Mouse (Mus musculus) MEL (cell line): ENCODE measurements at regions not wholly inside any gene's neighbourhood (a gene's known extent, or its start where the extent isn't known, plus 50 kb on each side); places are given as distances from the start of the nearest gene placed in this dataset.

Experiments
- DNase-seq: peaks from one replicate; pipeline ENCODE4 v3.0.0; 2011; ENCODE audit warnings: low read depth, low spot score
- H3K27ac ChIP-seq: 2 replicates; pipeline ENCODE4 v1.5.1; 2012; ENCODE audit warnings: low read depth, mild to moderate bottlenecking, control low read depth, low read length, moderate library complexity; ENCODE audit not compliant: control insufficient read depth
- H3K27me3 ChIP-seq, 2 experiments: fragments of 150-350 bp in 1 of 2; sonication (generic) in 1 of 2; 2 replicates each; pipeline ENCODE4 v1.6.1; 2012; ENCODE audit warnings: low read length in 2 of 2, mild to moderate bottlenecking in 2 of 2, improper control_type of control experiment in 1 of 2, moderate library complexity in 1 of 2; ENCODE audit not compliant: insufficient read depth in 2 of 2, control insufficient read depth in 1 of 2
- H3K36me3 ChIP-seq, 2 experiments: 2 replicates each; pipeline ENCODE4 v1.6.1; 2012 to 2014; ENCODE audit warnings: low read length in 2 of 2, improper control_type of control experiment in 1 of 2, inconsistent platforms in 1 of 2, mild to moderate bottlenecking in 1 of 2; ENCODE audit not compliant: insufficient read depth in 2 of 2, control insufficient read depth in 1 of 2
- H3K4me1 ChIP-seq, 2 experiments: fragments of 150-350 bp in 1 of 2; sonication (generic) in 1 of 2; 2 replicates each; pipeline ENCODE4 v1.6.1; 2012; ENCODE audit warnings: low read length in 2 of 2, improper control_type of control experiment in 1 of 2, mild to moderate bottlenecking in 1 of 2; ENCODE audit not compliant: insufficient read depth in 2 of 2, control insufficient read depth in 1 of 2
- H3K4me3 ChIP-seq, 2 experiments: fragments of 150-350 bp in 1 of 2; sonication (generic) in 1 of 2; 2 replicates each; pipeline ENCODE4 v1.5.1; 2012; ENCODE audit warnings: low read depth in 2 of 2, low read length in 2 of 2, mild to moderate bottlenecking in 2 of 2, moderate library complexity in 2 of 2, control low read depth in 1 of 2, improper control_type of control experiment in 1 of 2; ENCODE audit not compliant: control insufficient read depth in 1 of 2, insufficient read depth in 1 of 2
- H3K79me2 ChIP-seq: 2 replicates; pipeline ENCODE4 v1.6.1; 2012; ENCODE audit warnings: mild to moderate bottlenecking, low read length, moderate library complexity; ENCODE audit not compliant: control insufficient read depth, poor library complexity, insufficient read depth
- H3K9ac ChIP-seq: 2 replicates; pipeline ENCODE4 v1.6.1; 2012; ENCODE audit warnings: low read depth, mild to moderate bottlenecking, control low read depth, low read length, moderate library complexity; ENCODE audit not compliant: control insufficient read depth, poor library complexity, severe bottlenecking
- H3K9me3 ChIP-seq: fragments of 150-350 bp; sonication (generic); replicated peaks from 2 replicates; pipeline ENCODE4 v1.6.1; 2012; ENCODE audit warnings: mild to moderate bottlenecking, low read length, improper control_type of control experiment, moderate library complexity; ENCODE audit not compliant: insufficient read depth
- BHLHE40 ChIP-seq: IDR thresholded peaks from 2 replicates; pipeline ENCODE4 v1.6.1; 2012; ENCODE audit warnings: low read depth, mild to moderate bottlenecking, inconsistent platforms, low read length, improper control_type of control experiment, borderline replicate concordance
- CHD1 ChIP-seq: IDR thresholded peaks from 2 replicates; pipeline ENCODE4 v1.6.1; 2012; ENCODE audit warnings: low read depth, mild to moderate bottlenecking, inconsistent platforms, low read length, improper control_type of control experiment
- CHD2 ChIP-seq: IDR thresholded peaks from 2 replicates; pipeline ENCODE4 v1.6.1; 2011; ENCODE audit warnings: low read length, improper control_type of control experiment
- CTCF ChIP-seq, 3 experiments: IDR thresholded peaks in 2 of 3; conservative IDR thresholded peaks in 1 of 3; 2 replicates each; pipeline ENCODE4 v1.5.1; 2011 to 2012; ENCODE audit warnings: low read length in 3 of 3, low read depth in 2 of 3, mild to moderate bottlenecking in 2 of 3, improper control_type of control experiment in 1 of 3, inconsistent platforms in 1 of 3, mixed read lengths in 1 of 3, moderate library complexity in 1 of 3; ENCODE audit not compliant: control insufficient read depth in 1 of 3, insufficient read depth in 1 of 3, poor library complexity in 1 of 3, severe bottlenecking in 1 of 3
- E2F4 ChIP-seq: IDR thresholded peaks from 2 replicates; pipeline ENCODE4 v1.6.1; 2011; ENCODE audit warnings: low read depth, low read length, improper control_type of control experiment, borderline replicate concordance
- ELF1 ChIP-seq: IDR thresholded peaks from 2 replicates; pipeline ENCODE4 v1.6.1; 2014; ENCODE audit warnings: low read depth, mild to moderate bottlenecking, inconsistent platforms, low read length, improper control_type of control experiment, moderate library complexity
- EP300 ChIP-seq, 2 experiments: IDR thresholded peaks; 2 replicates each; pipeline ENCODE4 v1.6.1; 2011; ENCODE audit warnings: improper control_type of control experiment in 2 of 2, low read length in 2 of 2, low read depth in 1 of 2, mild to moderate bottlenecking in 1 of 2
- ETS1 ChIP-seq: IDR thresholded peaks from 2 replicates; pipeline ENCODE4 v1.6.1; 2012; ENCODE audit warnings: low read depth, mild to moderate bottlenecking, inconsistent platforms, low read length, improper control_type of control experiment, moderate library complexity
- GABPA ChIP-seq: IDR thresholded peaks from 2 replicates; pipeline ENCODE4 v1.6.1; 2012; ENCODE audit warnings: low read depth, mild to moderate bottlenecking, inconsistent platforms, low read length, improper control_type of control experiment, moderate library complexity
- GATA1 ChIP-seq: IDR thresholded peaks from 2 replicates; pipeline ENCODE4 v1.6.1; 2011; ENCODE audit warnings: low read depth, low read length, improper control_type of control experiment
- HCFC1 ChIP-seq: IDR thresholded peaks from 2 replicates; pipeline ENCODE4 v1.6.1; 2012; ENCODE audit warnings: low read depth, mild to moderate bottlenecking, inconsistent platforms, low read length, improper control_type of control experiment, moderate library complexity
- JUND ChIP-seq: IDR thresholded peaks from 2 replicates; pipeline ENCODE4 v1.6.1; 2011; ENCODE audit warnings: low read depth, mild to moderate bottlenecking, improper control_type of control experiment, low read length
- KAT2A ChIP-seq: conservative IDR thresholded peaks from 2 replicates; pipeline ENCODE4 v1.6.1; 2012; ENCODE audit warnings: low read depth, low read length, improper control_type of control experiment, inconsistent platforms
- MAFK ChIP-seq: IDR thresholded peaks from 2 replicates; pipeline ENCODE4 v1.6.1; 2011; ENCODE audit warnings: low read depth, mild to moderate bottlenecking, low read length, improper control_type of control experiment, borderline replicate concordance
- MAX ChIP-seq: IDR thresholded peaks from 2 replicates; pipeline ENCODE4 v1.6.1; 2011; ENCODE audit warnings: low read length, improper control_type of control experiment
- MAZ ChIP-seq: IDR thresholded peaks from 2 replicates; pipeline ENCODE4 v1.6.1; 2012; ENCODE audit warnings: low read depth, mild to moderate bottlenecking, inconsistent platforms, low read length, improper control_type of control experiment
- MEF2A ChIP-seq: IDR thresholded peaks from 2 replicates; pipeline ENCODE4 v1.6.1; 2014; ENCODE audit warnings: low read depth, mild to moderate bottlenecking, inconsistent platforms, low read length, improper control_type of control experiment; ENCODE audit not compliant: poor library complexity, insufficient replicate concordance, severe bottlenecking; ENCODE audit errors: extremely low read depth
- MXI1 ChIP-seq: IDR thresholded peaks from 2 replicates; pipeline ENCODE4 v1.6.1; 2011; ENCODE audit warnings: mild to moderate bottlenecking, low read depth, low read length, improper control_type of control experiment
- MYC ChIP-seq: IDR thresholded peaks from 2 replicates; pipeline ENCODE4 v1.6.1; 2011; ENCODE audit warnings: low read depth, mild to moderate bottlenecking, low read length, improper control_type of control experiment, moderate library complexity
- NELFE ChIP-seq: IDR thresholded peaks from 2 replicates; pipeline ENCODE4 v1.6.1; 2011; ENCODE audit warnings: low read depth, low read length, improper control_type of control experiment
- NRF1 ChIP-seq: IDR thresholded peaks from 2 replicates; pipeline ENCODE4 v1.6.1; 2014; ENCODE audit warnings: low read depth, mild to moderate bottlenecking, inconsistent platforms, low read length, improper control_type of control experiment, moderate library complexity; ENCODE audit not compliant: poor library complexity, insufficient read depth, severe bottlenecking
- POLR2A ChIP-seq, 2 experiments: IDR thresholded peaks; 2 replicates each; pipeline ENCODE4 v1.6.1; 2011 to 2012; ENCODE audit warnings: low read length in 2 of 2, mild to moderate bottlenecking in 2 of 2, control low read depth in 1 of 2, improper control_type of control experiment in 1 of 2, low read depth in 1 of 2, moderate library complexity in 1 of 2; ENCODE audit not compliant: control insufficient read depth in 1 of 2, insufficient read depth in 1 of 2, poor library complexity in 1 of 2
- POLR2AphosphoS2 ChIP-seq: IDR thresholded peaks from 2 replicates; pipeline ENCODE4 v1.6.1; 2011; ENCODE audit warnings: low read length, improper control_type of control experiment
- POLR2AphosphoS5 ChIP-seq: IDR thresholded peaks from 2 replicates; pipeline ENCODE4 v1.6.1; 2012; ENCODE audit warnings: low read depth, borderline replicate concordance, mild to moderate bottlenecking, inconsistent platforms, low read length, moderate library complexity, mixed read lengths
- RAD21 ChIP-seq: IDR thresholded peaks from 2 replicates; pipeline ENCODE4 v1.6.1; 2011; ENCODE audit warnings: mild to moderate bottlenecking, low read depth, low read length, improper control_type of control experiment
- RCOR1 ChIP-seq: IDR thresholded peaks from 2 replicates; pipeline ENCODE4 v1.6.1; 2012; ENCODE audit warnings: low read depth, mild to moderate bottlenecking, inconsistent platforms, low read length, improper control_type of control experiment
- SIN3A ChIP-seq: IDR thresholded peaks from 2 replicates; pipeline ENCODE4 v1.6.1; 2012; ENCODE audit warnings: low read length, improper control_type of control experiment, inconsistent platforms
- SMC3 ChIP-seq: IDR thresholded peaks from 2 replicates; pipeline ENCODE4 v1.6.1; 2011; ENCODE audit warnings: low read depth, low read length, improper control_type of control experiment
- TAL1 ChIP-seq: IDR thresholded peaks from 2 replicates; pipeline ENCODE4 v1.6.1; 2012; ENCODE audit warnings: mild to moderate bottlenecking, inconsistent platforms, low read length, moderate library complexity, mixed read lengths
- TBP ChIP-seq: IDR thresholded peaks from 2 replicates; pipeline ENCODE4 v1.8.0; 2011; ENCODE audit warnings: low read depth, low read length, improper control_type of control experiment
- UBTF ChIP-seq: IDR thresholded peaks from 2 replicates; pipeline ENCODE4 v1.6.1; 2012; ENCODE audit warnings: low read depth, mild to moderate bottlenecking, inconsistent platforms, low read length, improper control_type of control experiment, moderate library complexity, borderline replicate concordance; ENCODE audit not compliant: insufficient read depth
- USF1 ChIP-seq: IDR thresholded peaks from 2 replicates; pipeline ENCODE4 v1.6.1; 2014; ENCODE audit warnings: low read depth, mild to moderate bottlenecking, inconsistent platforms, low read length, improper control_type of control experiment, moderate library complexity
- USF2 ChIP-seq, 2 experiments: IDR thresholded peaks; 2 replicates each; pipeline ENCODE4 v1.6.1; 2011 to 2012; ENCODE audit warnings: improper control_type of control experiment in 2 of 2, low read length in 2 of 2, borderline replicate concordance in 1 of 2, inconsistent platforms in 1 of 2, low read depth in 1 of 2, mild to moderate bottlenecking in 1 of 2; ENCODE audit not compliant: insufficient read depth in 1 of 2
- ZC3H11A ChIP-seq: IDR thresholded peaks from 2 replicates; pipeline ENCODE4 v1.6.1; 2012; ENCODE audit warnings: low read depth, mild to moderate bottlenecking, inconsistent platforms, low read length, improper control_type of control experiment
- ZKSCAN1 ChIP-seq: IDR thresholded peaks from 2 replicates; pipeline ENCODE4 v1.6.1; 2012; ENCODE audit warnings: low read depth, mild to moderate bottlenecking, inconsistent platforms, low read length, improper control_type of control experiment, moderate library complexity
- ZMIZ1 ChIP-seq: IDR thresholded peaks from 2 replicates; pipeline ENCODE4 v1.6.1; 2012; ENCODE audit warnings: low read depth, mild to moderate bottlenecking, inconsistent platforms, low read length, improper control_type of control experiment, moderate library complexity
- ZNF384 ChIP-seq: IDR thresholded peaks from 2 replicates; pipeline ENCODE4 v1.6.1; 2012; ENCODE audit warnings: low read depth, mild to moderate bottlenecking, inconsistent platforms, low read length, improper control_type of control experiment

DNA sequence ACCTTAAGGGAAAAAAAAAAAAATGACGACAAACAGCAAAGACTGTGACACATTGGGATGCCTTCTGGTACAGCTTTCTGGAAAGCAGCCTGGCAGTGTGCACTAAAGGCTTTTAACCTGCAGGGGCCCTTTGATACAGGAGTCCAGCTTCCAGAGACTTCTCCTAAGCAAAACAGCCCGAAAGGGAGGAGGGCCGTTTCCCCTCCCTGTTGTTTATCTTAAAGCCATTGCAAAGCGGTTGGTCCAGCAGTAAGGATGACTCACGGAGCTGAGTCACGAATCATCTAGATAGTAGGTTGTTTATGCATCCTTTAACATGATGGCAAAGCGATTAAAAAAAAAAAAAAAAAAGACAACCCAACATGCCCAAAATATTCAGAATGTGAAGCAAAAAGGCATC, 70.4 kb upstream of the Rap1b start:
- Histone ChIP-seq H3K27ac (peak overlapping the region; percentile 81), H3K4me3 (peak overlapping the region in 1 of 2 experiments; percentile 41; a peak in 2 of 4 replicates), H3K79me2 (no peaks in the 10 kb centered on the region), H3K36me3 (peaks cover 0 to 29% of the 10 kb centered on the region in 2 experiments; a peak in 2 of 4 replicates), H3K9me3 (no peaks in the 10 kb centered on the region), H3K9ac (peak overlapping the region; percentile 58), H3K4me1 (peaks cover 13 to 35% of the 10 kb centered on the region in 2 experiments), H3K27me3 (no peaks in the 10 kb centered on the region)
- peak; percentile 84 for DNase-seq
- no peak for TF ChIP-seq ZKSCAN1
- no peak for TF ChIP-seq ELF1
- no peak for TF ChIP-seq ZC3H11A
- TF ChIP-seq ZNF384, result peak; percentile 90
- no peak for TF ChIP-seq NELFE
- TF ChIP-seq MEF2A, result no peak
- TF ChIP-seq BHLHE40, result no peak
- TF ChIP-seq USF1, result no peak
- TF ChIP-seq EP300 (IDR thresholded peaks at IDR 0.05; ENCODE audit: low read depth in 1 of 2, low read length in 2 of 2), result peak; percentile 80 to 83
- TF ChIP-seq MYC, result 0 out of 2 replicates have a peak, but pooled peaks have one; percentile 13
- peak; percentile 85 for TF ChIP-seq GATA1
- TF ChIP-seq TAL1, result no peak
- TF ChIP-seq JUND, result peak; percentile 93
- no peak for TF ChIP-seq POLR2A (IDR thresholded peaks at IDR 0.05; ENCODE audit: control insufficient read depth in 1 of 2, insufficient read depth in 1 of 2, low read depth in 1 of 2, low read length in 2 of 2, poor library complexity in 1 of 2)
- no peak for TF ChIP-seq CHD1
- no peak for TF ChIP-seq POLR2AphosphoS5
- no peak for TF ChIP-seq SIN3A
- TF ChIP-seq POLR2AphosphoS2, result no peak
- TF ChIP-seq NRF1, result no peak
- TF ChIP-seq USF2 (IDR thresholded peaks at IDR 0.05; ENCODE audit: borderline replicate concordance in 1 of 2, insufficient read depth in 1 of 2, low read depth in 1 of 2, low read length in 2 of 2), result no peak
- no peak for TF ChIP-seq TBP
- TF ChIP-seq HCFC1, result peak; percentile 26; the same call in 1 of the 2 replicates
- TF ChIP-seq UBTF, result no peak
- no peak for TF ChIP-seq MAFK
- TF ChIP-seq GABPA, result peak; percentile 53; the same call in 1 of the 2 replicates
- TF ChIP-seq MAX, result no peak
- 0 out of 2 replicates have a peak, but pooled peaks have one; percentile 55 for TF ChIP-seq MAZ
- peak; percentile 89 for TF ChIP-seq ETS1
- no peak for TF ChIP-seq MXI1
- TF ChIP-seq SMC3, result no peak; the same call in 1 of the 2 replicates
- no peak for TF ChIP-seq KAT2A
- no peak for TF ChIP-seq CHD2
- peak; percentile 47; the same call in 1 of the 2 replicates for TF ChIP-seq ZMIZ1
- peak; percentile 65; the same call in 1 of the 2 replicates for TF ChIP-seq RCOR1
- peak in 2 of 3 experiments; percentile 11 to 17; a peak in 3 of 6 replicates for TF ChIP-seq CTCF (IDR thresholded peaks at IDR 0.05 in 2 of 3, conservative IDR thresholded peaks at IDR 0.05 in 1 of 3; ENCODE audit: control insufficient read depth in 1 of 3, insufficient read depth in 1 of 3, low read depth in 2 of 3, low read length in 3 of 3, poor library complexity in 1 of 3, severe bottlenecking in 1 of 3)
- no peak for TF ChIP-seq E2F4
- TF ChIP-seq RAD21, result no peak; the same call in 1 of the 2 replicates
